Mouse (Mus musculus) liver, adult 2 months (tissue): Measurements from ENCODE around the gene Hs3st3b1.

Experiments used
- CTCF ChIP-seq: fragments of 200-500 bp; IDR thresholded peaks from 2 replicates; pipeline ENCODE4 v1.5.1; 2011; ENCODE audit warnings: low read depth, low read length, control low read depth
- POLR2A ChIP-seq: fragments of 200-500 bp; IDR thresholded peaks from 2 replicates; pipeline ENCODE4 v1.6.1; 2011; ENCODE audit warnings: low read length, control low read depth; ENCODE audit not compliant: insufficient read depth; ENCODE audit errors: extremely low read depth

- TF ChIP-seq CTCF: no peak
- TF ChIP-seq POLR2A: no peak
Observed at GRCm38 (mm10) chr11:63968388-63969035, 46.4 kb upstream of the Hs3st3b1 start.
